Comparison of ENCODE assay signal across 35 mouse cellular contexts in the genomic region with DNA sequence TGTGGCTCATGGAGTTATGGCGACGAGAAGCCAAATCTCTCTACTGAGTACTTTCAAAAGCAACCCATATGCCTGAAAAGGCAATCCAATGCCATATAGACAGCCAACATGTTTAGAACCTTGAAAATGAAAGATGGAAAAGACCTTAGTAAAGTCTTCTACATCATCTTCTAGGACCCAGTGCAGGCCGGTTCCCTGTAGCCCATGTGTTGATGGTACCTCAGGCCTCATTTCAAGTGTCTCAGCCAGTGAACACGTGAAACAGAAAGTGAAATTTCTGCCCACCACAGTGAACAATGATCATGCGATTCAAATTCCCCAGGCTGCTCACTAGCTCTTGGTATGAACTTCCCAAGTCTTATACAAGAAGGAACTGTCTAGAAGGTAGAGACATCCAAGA.
"Had no signal": no experiment of that assay in that cellular context is flagged by ENCODE, and none has a peak within 500 bp of the region (broad histone marks: within the 10 kb centered on the region; RNA-seq: fewer than 3 reads in every experiment).

No protein-coding gene starts in this region.

- H3K4me2 ChIP-seq: heart, embryonic 11.5 days; heart, embryonic 13.5 days; heart, embryonic 15.5 days; hindbrain, embryonic 12.5 days; hindbrain, embryonic 13.5 days; hindbrain, embryonic 14.5 days; hindbrain, embryonic 15.5 days; intestine, embryonic 15.5 days; kidney, embryonic 15.5 days had no signal

- H3K4me3 ChIP-seq: heart, embryonic 10.5 days; heart, embryonic 13.5 days; heart, embryonic 15.5 days; hindbrain, embryonic 10.5 days; hindbrain, embryonic 12.5 days; hindbrain, embryonic 13.5 days; hindbrain, embryonic 15.5 days; intestine, embryonic 15.5 days; kidney, embryonic 15.5 days; layer of hippocampus, adult 2 months; left cerebral cortex, adult 2 months had no signal

- H3K9me3 ChIP-seq: heart, embryonic 10.5 days; heart, embryonic 13.5 days; heart, embryonic 15.5 days; hindbrain, embryonic 10.5 days; hindbrain, embryonic 12.5 days; hindbrain, embryonic 13.5 days; hindbrain, embryonic 15.5 days; intestine, embryonic 15.5 days; kidney, embryonic 15.5 days had no signal

- H3K36me3 ChIP-seq: heart, embryonic 10.5 days; heart, embryonic 13.5 days; heart, embryonic 15.5 days; hindbrain, embryonic 10.5 days; hindbrain, embryonic 12.5 days; hindbrain, embryonic 13.5 days; hindbrain, embryonic 15.5 days; intestine, embryonic 15.5 days; kidney, embryonic 15.5 days had no signal

- H3K27me3 ChIP-seq: heart, embryonic 15.5 days; intestine, embryonic 15.5 days had no signal

- H3K4me1 ChIP-seq: heart, embryonic 15.5 days had no signal

- DNase-seq: heart, postnatal 10 days; heart, postnatal 14 days; heart, postnatal 36 days; heart, postnatal 4 days; kidney, adult 11 months; kidney, adult 18-20 months; kidney, adult 2 months; kidney, adult 8-10 months; kidney, adult 9 months; kidney, postnatal 10 days; kidney, postnatal 14 days; kidney, postnatal 25 days; kidney, postnatal 36 days; kidney, postnatal 4 days; layer of hippocampus, adult 9-11 months; layer of hippocampus, postnatal 36 days had no signal

- H3K27ac ChIP-seq: heart, embryonic 10.5 days; heart, embryonic 13.5 days; heart, embryonic 15.5 days; hindbrain, embryonic 10.5 days; hindbrain, embryonic 12.5 days; hindbrain, embryonic 13.5 days; hindbrain, embryonic 14.5 days; hindbrain, embryonic 15.5 days; hindbrain, postnatal 0 days; intestine, embryonic 15.5 days; kidney, embryonic 15.5 days; kidney, postnatal 0 days; layer of hippocampus, adult 2 months; left cerebral cortex, adult 2 months had no signal

- ATAC-seq: hindbrain, embryonic 16.5 days; hindbrain, postnatal 0 days; inflammation-experienced regulatory T-cells, adult 6 months; intestine, embryonic 15.5 days; intestine, embryonic 16.5 days; intestine, postnatal 0 days had no signal

- H3K9ac ChIP-seq: heart, embryonic 13.5 days; heart, embryonic 15.5 days; hindbrain, embryonic 12.5 days; hindbrain, embryonic 13.5 days; hindbrain, embryonic 14.5 days; hindbrain, embryonic 15.5 days; intestine, embryonic 15.5 days; kidney, embryonic 15.5 days had no signal
